Mouse (Mus musculus) bone marrow, adult 2 months (tissue): ENCODE measurements around the gene Spef1.

ENCODE experiments used
- CTCF ChIP-seq: fragments of 200-500 bp; IDR thresholded peaks from 2 replicates; pipeline ENCODE4 v1.5.1; 2011; ENCODE audit warnings: low read length, control low read depth; ENCODE audit not compliant: control insufficient read depth, insufficient read depth
- POLR2A ChIP-seq: fragments of 200-500 bp; IDR thresholded peaks from 2 replicates; pipeline ENCODE4 v1.6.1; 2011; ENCODE audit warnings: low read depth, mild to moderate bottlenecking, control low read depth, low read length, borderline replicate concordance; ENCODE audit not compliant: control insufficient read depth

GRCm38 (mm10) chr2:131139287-131139686, 47.8 kb downstream of the Spef1 start:
- no peak for TF ChIP-seq CTCF
- no peak for TF ChIP-seq POLR2A
